Mouse (Mus musculus): ENCODE results near the gene Cdc42bpb. TPM values are rescaled to one million over a fixed set of nuclear protein-coding genes. Genes with fewer than 3 reads are reported as not detected.
A peak's percentile ranks its signal among the peaks of the same experiment; 100 is the strongest.

Cdc42bpb gene
- polyA plus RNA-seq, 1 experiment: 250 TPM

DNA sequence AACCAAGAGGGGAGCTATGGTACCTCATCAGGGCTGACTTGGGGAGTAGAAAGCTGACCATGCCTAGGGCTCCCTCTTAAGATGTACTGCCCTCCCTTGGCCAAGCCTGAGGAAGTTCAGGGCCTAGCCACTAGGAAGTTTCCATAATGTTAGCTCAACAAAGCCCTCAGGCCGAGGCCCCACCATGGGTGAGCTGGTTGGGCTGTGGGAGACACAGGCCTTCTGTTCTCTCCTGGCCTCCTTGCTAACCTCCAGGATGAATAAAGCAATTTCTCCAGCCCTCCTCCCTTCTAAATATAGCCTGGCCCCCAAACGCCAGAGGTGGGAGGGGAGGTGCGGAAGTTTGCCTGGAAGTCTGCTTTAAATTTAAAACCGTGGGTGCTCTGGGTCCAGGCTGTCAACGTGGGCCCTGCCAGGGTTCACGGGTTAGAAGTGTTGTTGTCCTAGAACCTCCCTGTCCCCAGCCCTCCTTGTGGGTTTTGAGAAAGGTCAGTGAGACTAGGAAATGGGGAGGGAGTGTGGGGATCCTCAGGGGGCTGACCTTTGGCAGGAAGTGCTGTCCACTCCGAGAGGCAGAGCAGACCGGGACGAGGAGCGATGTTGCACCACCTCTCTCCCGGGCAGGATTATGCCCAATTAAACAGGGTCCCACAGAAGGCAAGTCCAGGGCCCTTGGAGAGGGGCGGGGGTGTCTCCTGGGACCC is 35.2 kb upstream of the Cdc42bpb start:
- no peak for DNase-seq (ENCODE audit: low read depth)
- TF ChIP-seq CTCF (IDR thresholded peaks at IDR 0.05; ENCODE audit: borderline replicate concordance, extremely low read depth, insufficient read depth, insufficient read length) (0 out of 2 replicates have a peak, but pooled peaks have one; percentile 0), POLR2A (IDR thresholded peaks at IDR 0.05; ENCODE audit: borderline replicate concordance, extremely low read depth, insufficient read depth, insufficient read length, poor library complexity, severe bottlenecking) (no peak)

DNA sequence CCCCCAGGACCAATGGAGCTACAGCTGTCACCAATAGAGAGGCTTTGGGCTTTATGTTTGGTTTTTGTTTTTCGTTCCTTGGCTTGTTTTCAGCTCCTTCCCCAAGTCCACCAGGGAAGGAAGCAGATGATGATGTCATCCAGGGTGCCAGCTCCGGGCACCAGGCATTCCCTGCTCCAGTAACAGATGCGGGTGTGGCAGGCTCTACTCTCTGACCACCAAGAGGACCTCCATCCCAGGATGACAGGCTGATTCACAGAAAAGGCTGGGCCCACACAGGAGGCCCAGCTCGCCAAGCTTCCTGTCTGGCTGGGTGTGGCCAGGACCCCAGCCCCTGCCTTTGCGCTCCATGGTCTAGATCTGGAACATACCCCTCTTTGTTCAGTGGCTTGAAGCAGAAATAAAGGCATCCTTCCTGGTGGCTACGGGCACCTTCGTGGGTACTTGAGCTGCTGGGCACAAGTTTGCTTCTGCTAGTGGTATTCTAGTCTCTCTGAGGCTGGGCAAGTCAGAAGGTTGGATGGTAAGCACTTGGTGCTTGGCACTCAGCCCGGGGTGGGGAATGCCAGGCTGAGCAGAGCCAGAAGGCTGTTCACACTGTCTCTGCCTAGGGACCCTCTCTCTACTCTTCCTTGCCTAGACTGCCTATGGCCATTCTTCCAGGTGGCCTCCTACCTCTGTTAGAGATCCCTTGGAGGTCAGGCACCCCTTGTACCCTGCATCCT is 34.3 kb upstream of the Cdc42bpb start:
- TF ChIP-seq POLR2A (IDR thresholded peaks at IDR 0.05; ENCODE audit: borderline replicate concordance, extremely low read depth, insufficient read depth, insufficient read length, poor library complexity, severe bottlenecking): no peak
- no peak for TF ChIP-seq CTCF (IDR thresholded peaks at IDR 0.05; ENCODE audit: borderline replicate concordance, extremely low read depth, insufficient read depth, insufficient read length)
- DNase-seq (ENCODE audit: low read depth): no peak

DNA sequence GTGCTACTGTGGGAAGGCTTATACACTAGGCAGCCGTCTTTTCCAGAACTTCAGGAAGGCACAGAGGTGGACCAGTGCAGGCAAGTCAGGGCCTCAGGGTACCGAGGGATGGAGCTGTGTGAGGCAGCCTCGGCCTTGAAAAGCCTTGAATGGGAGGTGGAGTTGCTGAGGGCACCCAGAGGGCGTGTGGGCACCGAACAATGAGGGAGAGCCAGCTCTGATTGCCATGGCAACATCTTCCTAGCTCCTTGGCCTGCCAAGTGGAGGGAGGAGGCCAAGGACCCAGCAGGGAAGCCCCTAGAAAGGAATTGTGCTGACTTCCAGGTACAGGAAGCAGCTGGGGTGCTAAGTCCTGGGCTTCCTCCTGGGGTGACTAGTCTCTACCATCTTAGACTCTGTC is 32.1 kb upstream of the Cdc42bpb start:
- no peak for TF ChIP-seq CTCF (IDR thresholded peaks at IDR 0.05; ENCODE audit: borderline replicate concordance, extremely low read depth, insufficient read depth, insufficient read length)
- TF ChIP-seq POLR2A (IDR thresholded peaks at IDR 0.05; ENCODE audit: borderline replicate concordance, extremely low read depth, insufficient read depth, insufficient read length, poor library complexity, severe bottlenecking): no peak
- peak; percentile 82 for DNase-seq (ENCODE audit: low read depth)

DNA sequence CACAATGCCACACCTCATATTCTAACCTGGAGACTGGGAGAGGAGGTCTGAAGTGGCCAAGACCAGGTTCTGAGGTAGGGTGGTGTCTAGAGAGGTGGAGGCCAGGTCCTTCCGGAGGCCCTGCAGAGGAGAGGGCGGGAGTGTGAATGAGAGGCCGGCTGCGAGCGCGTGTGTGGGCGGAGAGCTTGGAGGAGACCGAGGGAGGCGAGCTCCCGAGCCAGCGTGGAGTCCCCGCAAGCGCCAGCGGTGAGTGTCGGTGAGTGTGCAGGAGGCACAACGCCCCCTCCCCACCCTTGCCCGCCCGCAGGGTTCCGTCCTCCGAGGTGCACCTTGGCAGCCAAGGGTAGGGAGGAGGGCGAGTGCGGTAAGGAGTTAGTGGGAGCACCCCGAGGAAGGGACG is 29.1 kb upstream of the Cdc42bpb start, which contains the start of gene Lbhd2:
Gene Lbhd2 (plus strand): TSS at position 188 of the 400 bp plus-strand sequence.
- DNase-seq (ENCODE audit: low read depth): no peak
- TF ChIP-seq CTCF (IDR thresholded peaks at IDR 0.05; ENCODE audit: borderline replicate concordance, extremely low read depth, insufficient read depth, insufficient read length): no peak

DNA sequence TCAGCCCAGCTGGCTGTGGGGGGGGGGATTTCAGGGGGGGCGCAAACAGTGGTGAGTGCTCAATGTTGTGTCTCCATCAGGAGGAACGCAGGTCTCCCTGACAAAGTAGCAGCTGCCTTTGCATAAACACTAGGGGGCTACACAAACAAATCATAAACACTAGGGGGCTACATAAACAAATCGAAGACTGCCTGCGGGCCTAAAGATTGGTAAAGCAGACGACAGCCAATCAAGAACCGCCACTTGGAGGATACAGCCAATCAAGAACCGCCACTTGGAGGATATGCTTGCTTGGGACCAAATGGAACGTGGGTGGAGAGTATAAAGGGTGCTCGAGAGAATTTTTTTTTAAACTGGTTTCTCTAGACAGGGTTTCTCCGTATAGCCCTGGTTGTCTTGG is 27.4 kb upstream of the Cdc42bpb start:
- TF ChIP-seq CTCF (IDR thresholded peaks at IDR 0.05; ENCODE audit: borderline replicate concordance, extremely low read depth, insufficient read depth, insufficient read length): no peak
- no peak for TF ChIP-seq POLR2A (IDR thresholded peaks at IDR 0.05; ENCODE audit: borderline replicate concordance, extremely low read depth, insufficient read depth, insufficient read length, poor library complexity, severe bottlenecking)
- no peak for DNase-seq (ENCODE audit: low read depth)

DNA sequence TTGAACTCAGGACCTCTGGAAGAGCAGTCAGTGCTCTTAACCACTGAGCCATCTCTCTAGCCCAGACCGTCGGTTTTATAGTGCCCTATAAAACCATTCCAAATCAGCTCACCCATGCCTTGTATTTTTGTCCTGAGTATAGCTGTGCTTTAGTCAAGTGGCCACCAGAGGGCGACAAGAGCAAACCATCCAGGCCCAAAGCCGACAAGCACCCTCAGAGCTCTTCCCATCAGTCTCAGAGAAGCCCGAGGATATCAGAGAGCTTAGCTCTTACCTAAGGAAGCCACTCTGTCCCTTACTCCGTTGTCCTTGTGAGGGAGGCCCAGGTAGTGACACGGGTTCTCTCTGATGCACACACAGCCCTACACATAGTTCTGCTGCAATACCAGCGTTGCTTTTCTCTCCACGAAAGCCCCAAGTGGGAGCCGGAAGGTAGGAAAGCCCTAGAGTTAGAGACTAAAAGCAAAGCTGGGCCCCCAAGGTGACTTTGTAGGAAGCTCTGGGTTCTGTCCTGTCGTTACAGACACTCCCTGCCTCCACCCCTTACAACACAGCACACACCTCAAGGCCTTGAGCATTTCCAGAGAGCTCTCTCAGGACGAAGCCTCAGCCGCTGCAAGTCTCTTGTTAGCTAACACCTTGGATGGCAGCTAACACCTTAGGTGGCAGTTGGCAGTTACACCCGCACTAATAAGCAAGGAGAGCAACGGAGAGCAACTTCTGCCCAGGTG is 24.1 kb upstream of the Cdc42bpb start:
- DNase-seq (ENCODE audit: low read depth): peak; percentile 91
- TF ChIP-seq CTCF (IDR thresholded peaks at IDR 0.05; ENCODE audit: borderline replicate concordance, extremely low read depth, insufficient read depth, insufficient read length) (peak; percentile 97), POLR2A (IDR thresholded peaks at IDR 0.05; ENCODE audit: borderline replicate concordance, extremely low read depth, insufficient read depth, insufficient read length, poor library complexity, severe bottlenecking) (no peak)

DNA sequence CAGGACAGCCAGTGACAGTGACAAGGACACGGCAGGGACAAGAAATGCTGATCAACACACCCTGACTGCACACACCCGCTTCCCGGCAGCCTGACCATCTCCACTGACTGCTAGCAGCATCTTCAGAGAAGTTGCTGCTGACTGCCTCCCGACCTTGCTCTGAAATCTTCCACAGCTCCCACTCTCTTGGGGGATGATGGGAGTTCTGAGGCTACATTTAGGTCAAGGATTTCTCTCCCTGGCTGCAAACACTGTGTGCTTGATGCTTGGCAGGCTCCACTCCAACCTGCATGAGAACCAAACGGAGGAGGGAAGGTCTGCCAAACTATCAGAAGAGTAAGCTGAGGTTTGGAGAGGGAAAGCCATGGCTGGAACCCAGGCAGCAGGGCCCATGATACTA is 19.5 kb upstream of the Cdc42bpb start:
- TF ChIP-seq CTCF (IDR thresholded peaks at IDR 0.05; ENCODE audit: borderline replicate concordance, extremely low read depth, insufficient read depth, insufficient read length): no peak
- TF ChIP-seq POLR2A (IDR thresholded peaks at IDR 0.05; ENCODE audit: borderline replicate concordance, extremely low read depth, insufficient read depth, insufficient read length, poor library complexity, severe bottlenecking): no peak
- no peak for DNase-seq (ENCODE audit: low read depth)

DNA sequence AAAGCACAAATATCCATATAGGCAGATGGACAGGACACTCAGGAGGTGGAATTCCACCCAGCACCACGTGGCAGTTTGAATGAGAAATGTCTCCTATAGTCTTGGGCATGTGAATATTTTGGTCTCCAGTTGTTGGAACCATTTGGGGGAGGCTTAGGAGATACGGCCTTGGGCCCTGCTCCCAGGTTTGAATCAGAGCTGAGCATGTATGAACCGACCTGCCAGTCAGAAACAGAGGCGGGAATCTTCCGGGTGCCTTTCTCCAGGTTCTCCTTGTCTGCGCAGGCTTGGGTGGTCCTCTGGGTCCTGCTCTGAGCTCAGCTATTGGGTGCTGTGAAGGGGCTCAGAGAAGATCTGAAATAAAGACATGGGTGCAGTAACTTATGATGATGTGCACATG is 16.5 kb upstream of the Cdc42bpb start:
- DNase-seq (ENCODE audit: low read depth): no peak
- TF ChIP-seq CTCF (IDR thresholded peaks at IDR 0.05; ENCODE audit: borderline replicate concordance, extremely low read depth, insufficient read depth, insufficient read length): no peak
- TF ChIP-seq POLR2A (IDR thresholded peaks at IDR 0.05; ENCODE audit: borderline replicate concordance, extremely low read depth, insufficient read depth, insufficient read length, poor library complexity, severe bottlenecking): no peak

DNA sequence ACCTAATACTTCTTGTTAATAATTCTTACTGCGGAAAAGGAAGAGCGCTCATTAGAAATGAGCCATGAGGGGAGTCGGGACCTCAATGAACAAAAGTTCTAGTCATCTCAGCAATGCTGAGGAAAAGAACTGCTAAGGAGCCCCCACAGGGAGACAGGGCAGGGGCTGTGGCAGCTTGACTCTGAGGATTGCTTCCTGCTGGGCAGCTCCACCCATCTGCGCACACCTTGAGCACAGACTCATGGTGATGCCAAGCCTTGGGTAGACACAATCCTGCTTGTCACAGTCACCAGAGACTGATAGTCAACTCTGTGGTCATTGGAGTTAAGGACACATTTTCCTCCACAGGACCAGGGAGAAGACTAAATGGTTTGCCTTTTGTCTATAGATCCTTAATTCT is 9.6 kb upstream of the Cdc42bpb start:
- TF ChIP-seq CTCF (IDR thresholded peaks at IDR 0.05; ENCODE audit: borderline replicate concordance, extremely low read depth, insufficient read depth, insufficient read length): no peak
- no peak for TF ChIP-seq POLR2A (IDR thresholded peaks at IDR 0.05; ENCODE audit: borderline replicate concordance, extremely low read depth, insufficient read depth, insufficient read length, poor library complexity, severe bottlenecking)
- DNase-seq (ENCODE audit: low read depth): no peak

DNA sequence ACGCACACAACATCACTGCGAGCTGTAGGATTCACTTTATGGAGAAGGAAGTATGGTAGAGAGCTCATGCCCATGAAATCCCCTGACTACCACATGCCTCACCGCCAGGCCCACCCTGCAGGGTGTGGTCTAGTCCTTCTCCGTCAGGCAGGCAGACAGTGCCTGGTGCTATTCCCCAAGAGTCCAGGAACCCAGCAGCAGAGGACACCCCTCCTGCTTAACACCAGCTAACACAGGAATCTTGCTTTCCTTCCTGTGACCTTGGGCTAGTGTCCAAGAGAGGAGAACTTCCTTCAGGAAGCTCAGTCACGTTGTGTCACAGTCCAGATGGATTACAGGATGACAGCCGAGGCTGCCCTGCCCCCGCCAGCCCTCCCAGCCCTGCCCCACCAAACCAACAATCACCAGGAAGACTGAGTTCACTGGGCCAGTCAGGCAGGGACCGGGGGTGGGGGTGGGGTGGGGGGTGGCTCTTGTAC is 9.2 kb upstream of the Cdc42bpb start:
- TF ChIP-seq POLR2A (IDR thresholded peaks at IDR 0.05; ENCODE audit: borderline replicate concordance, extremely low read depth, insufficient read depth, insufficient read length, poor library complexity, severe bottlenecking) (no peak), CTCF (IDR thresholded peaks at IDR 0.05; ENCODE audit: borderline replicate concordance, extremely low read depth, insufficient read depth, insufficient read length) (no peak)
- no peak for DNase-seq (ENCODE audit: low read depth)

DNA sequence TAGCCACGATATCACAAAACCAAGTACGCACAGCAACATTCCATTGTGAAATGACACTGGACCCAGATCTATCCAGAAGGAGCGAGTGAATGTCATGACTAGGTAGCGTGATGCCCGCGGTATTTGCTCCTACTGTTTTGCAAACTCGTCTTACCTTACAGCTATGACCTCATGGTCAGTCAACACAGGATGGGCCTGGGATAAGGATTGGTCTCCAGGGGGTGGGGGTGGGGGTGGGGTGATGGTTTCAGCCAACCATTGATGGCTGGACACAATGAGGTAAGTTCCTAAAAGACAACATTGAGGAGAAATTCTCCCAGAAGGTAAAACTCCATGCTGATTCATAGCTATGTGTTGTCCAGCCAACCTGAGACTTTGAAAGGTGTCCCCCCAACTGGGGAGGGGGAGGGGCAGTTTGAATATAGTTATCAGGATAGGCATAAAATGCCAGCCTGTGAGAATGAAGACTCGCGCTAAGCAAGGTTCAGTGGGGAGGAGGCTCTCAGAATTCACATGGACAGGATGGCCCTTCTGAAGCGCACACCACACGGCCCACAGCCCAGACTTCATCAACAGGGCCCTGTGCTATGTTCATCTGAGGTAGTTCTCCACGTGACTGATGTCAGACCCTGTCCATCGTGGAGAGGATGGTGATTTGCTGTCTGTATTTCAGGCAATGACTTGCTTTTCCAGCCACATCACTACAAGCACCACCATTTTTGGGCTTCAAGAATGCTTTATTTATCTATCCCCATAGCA is 8.5 kb upstream of the Cdc42bpb start:
- DNase-seq (ENCODE audit: low read depth): no peak
- TF ChIP-seq CTCF (IDR thresholded peaks at IDR 0.05; ENCODE audit: borderline replicate concordance, extremely low read depth, insufficient read depth, insufficient read length) (no peak), POLR2A (IDR thresholded peaks at IDR 0.05; ENCODE audit: borderline replicate concordance, extremely low read depth, insufficient read depth, insufficient read length, poor library complexity, severe bottlenecking) (no peak)

Data from brain, embryonic 14.5 days (tissue).